Mouse (Mus musculus) embryonic facial prominence, embryonic 12.5 days (tissue): ENCODE data around the gene Dpep2nb. TPM values are rescaled to one million over a fixed set of nuclear protein-coding genes. Genes with fewer than 3 reads are reported as not detected.

Experiments used
- ATAC-seq: fragments of 200-750 bp; cut with Nextera tagmentation; 2 replicates; pipeline ENCODE4 v1.8.0; 2017; ENCODE audit not compliant: insufficient number of reproducible peaks, insufficient read depth, low FRiP score, low TSS enrichment
- H3K27ac ChIP-seq: fragments of 300-500 bp; sonication (generic); 2 replicates; pipeline ENCODE4 v1.5.1; 2016; ENCODE audit warnings: mild to moderate bottlenecking
- H3K27me3 ChIP-seq: fragments of 300-500 bp; sonication (generic); 2 replicates; pipeline ENCODE4 v1.6.1; 2016; ENCODE audit warnings: mild to moderate bottlenecking, moderate library complexity
- H3K36me3 ChIP-seq: fragments of 300-500 bp; sonication (generic); 2 replicates; pipeline ENCODE4 v1.6.1; 2016; ENCODE audit warnings: mild to moderate bottlenecking
- H3K4me1 ChIP-seq: fragments of 300-500 bp; sonication (generic); 2 replicates; pipeline ENCODE4 v1.6.1; 2016
- H3K4me2 ChIP-seq: fragments of 300-500 bp; sonication (generic); replicated peaks from 2 replicates; pipeline ENCODE4 v1.6.1; 2016; ENCODE audit warnings: mild to moderate bottlenecking, moderate library complexity
- H3K4me3 ChIP-seq: fragments of 300-500 bp; sonication (generic); 2 replicates; pipeline ENCODE4 v1.5.1; 2016; ENCODE audit warnings: mild to moderate bottlenecking
- H3K9ac ChIP-seq: fragments of 300-500 bp; sonication (generic); 2 replicates; pipeline ENCODE4 v1.6.1; 2016; ENCODE audit warnings: mild to moderate bottlenecking, moderate library complexity
- H3K9me3 ChIP-seq: fragments of 300-500 bp; sonication (generic); 2 replicates; pipeline ENCODE4 v1.6.1; 2016; ENCODE audit warnings: mild to moderate bottlenecking, moderate library complexity
- WGBS: fragments of 180-500 bp; shearing (Covaris S2); methylation state at CpG from one replicate; pipeline ENCODE4 v1.1.7; 2016; 5-methylcytosine and 5-hydroxymethylcytosine counted together
- polyA plus RNA-seq: library from polyadenylated mRNA; unstranded; fragments of >200 nt; fragmentation: Nextera tagmentation; extraction: Ambion mirVana; gene quantifications from 2 replicates; pipeline ENCODE4 v1.2.1, GENCODE M21; 2016

Dpep2nb gene
- polyA plus RNA-seq, 1 experiment from 2014 or later, result not detected

- no peak overlapping the region for H3K4me2 ChIP-seq
- no peak overlapping the region for H3K27ac ChIP-seq
- WGBS, result 66% methylated on average over 7 of the region's 7 CpGs
- H3K27me3 ChIP-seq, result no peaks in the 10 kb centered on the region
- no peak overlapping the region for H3K9ac ChIP-seq
- H3K4me1 ChIP-seq, result no peaks in the 10 kb centered on the region
- no peak for ATAC-seq
- H3K9me3 ChIP-seq, result no peaks in the 10 kb centered on the region
- no peak overlapping the region for H3K4me3 ChIP-seq
- no peaks in the 10 kb centered on the region for H3K36me3 ChIP-seq
These were observed 30.4 kb downstream of the Dpep2nb start for GRCm38 (mm10) chr8:105975363-105975762.

DNA sequence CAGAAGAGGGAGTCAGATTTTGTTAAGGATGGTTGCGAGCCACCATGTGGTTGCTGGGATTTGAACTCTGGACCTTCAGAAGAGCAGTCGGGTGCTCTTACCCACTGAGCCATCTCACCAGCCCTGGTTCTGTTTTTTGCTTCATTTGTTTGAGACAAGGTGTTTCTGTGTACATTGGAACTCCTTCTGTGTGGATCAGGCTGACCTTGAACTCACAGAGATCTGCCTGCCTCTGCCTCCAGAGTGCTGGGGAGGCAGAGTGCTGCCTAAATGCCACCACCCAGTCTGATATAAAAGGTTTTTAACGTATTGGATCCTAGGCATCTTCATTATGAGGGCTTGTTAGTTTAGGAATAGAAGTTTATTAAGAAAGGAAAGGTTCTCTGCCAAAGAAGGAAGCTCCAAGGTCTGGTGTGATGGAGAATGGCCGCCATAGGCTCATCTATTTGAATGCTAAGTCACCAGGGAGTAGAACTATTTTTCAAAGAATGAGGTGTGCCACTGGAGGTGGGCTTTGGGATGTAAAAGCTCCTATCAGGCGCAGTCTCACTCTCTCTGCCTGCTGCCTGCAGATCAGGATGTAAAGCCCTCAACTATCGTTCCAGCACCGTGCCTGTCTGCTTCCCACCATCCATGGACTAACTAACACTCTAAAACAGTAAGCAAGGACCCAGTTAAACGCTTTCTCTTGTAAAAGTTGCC, 34.6 kb downstream of the Dpep2nb start:
- H3K9ac ChIP-seq, result no peak overlapping the region
- ATAC-seq, result no peak
- no peaks in the 10 kb centered on the region for H3K27me3 ChIP-seq
- WGBS, result 75% methylated on average over 8 of the region's 8 CpGs
- 0 out of 2 replicates have a peak, but pooled peaks cover 4% of the 10 kb centered on the region for H3K4me1 ChIP-seq
- no peak overlapping the region for H3K4me2 ChIP-seq
- no peak overlapping the region for H3K4me3 ChIP-seq
- no peaks in the 10 kb centered on the region for H3K9me3 ChIP-seq
- H3K36me3 ChIP-seq, result no peaks in the 10 kb centered on the region
- H3K27ac ChIP-seq, result no peak overlapping the region

GRCm38 (mm10) chr8:105969367-105969766, 36.4 kb downstream of the Dpep2nb start:
- Histone ChIP-seq H3K27ac (no peak overlapping the region), H3K4me2 (no peak overlapping the region), H3K9ac (no peak overlapping the region), H3K36me3 (no peaks in the 10 kb centered on the region), H3K4me3 (no peak overlapping the region), H3K4me1 (peaks cover 13% of the 10 kb centered on the region), H3K27me3 (no peaks in the 10 kb centered on the region), H3K9me3 (no peaks in the 10 kb centered on the region)
- WGBS, result 72% methylated on average over 1 of the region's 1 CpGs
- ATAC-seq, result no peak

GRCm38 (mm10) chr8:105966692-105967311, 39.0 kb downstream of the Dpep2nb start:
- H3K27me3 ChIP-seq, result no peaks in the 10 kb centered on the region
- H3K36me3 ChIP-seq, result no peaks in the 10 kb centered on the region
- H3K9me3 ChIP-seq, result no peaks in the 10 kb centered on the region
- H3K4me1 ChIP-seq, result peaks cover 19% of the 10 kb centered on the region
- H3K9ac ChIP-seq, result no peak overlapping the region
- H3K4me2 ChIP-seq, result peak overlapping the region; percentile 70
- peak overlapping the region; percentile 2; the same call in 1 of the 2 replicates for H3K27ac ChIP-seq
- WGBS, result 5% methylated on average over 19 of the region's 19 CpGs
- H3K4me3 ChIP-seq, result peak overlapping the region; percentile 76; the same call in 1 of the 2 replicates
- no peak for ATAC-seq

DNA sequence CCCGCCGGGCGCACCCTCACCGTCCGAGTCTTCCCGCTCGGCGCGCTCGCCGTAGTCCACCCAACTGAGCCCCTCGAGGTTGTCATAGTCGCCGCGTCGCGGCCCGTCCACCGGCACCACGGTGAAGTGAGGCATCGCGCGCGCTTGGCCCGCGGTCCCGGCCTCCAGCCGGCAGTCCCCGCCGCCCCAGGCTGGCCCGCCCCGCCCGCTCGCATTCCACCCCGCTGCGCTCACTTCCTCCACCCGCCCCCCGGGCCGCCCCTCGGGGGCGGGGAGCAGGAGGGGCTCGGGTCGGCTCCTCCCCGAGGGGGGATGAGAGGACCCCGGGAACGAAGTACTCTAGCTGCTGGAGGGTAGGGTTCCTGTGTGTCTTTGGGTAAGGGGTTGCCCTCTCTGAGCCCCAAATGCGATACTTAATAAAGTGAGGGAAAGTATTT, 39.9 kb downstream of the Dpep2nb start, which contains the start of gene Slc12a4:
TSS of gene Slc12a4 (minus strand) at position 193 of the 437 bp plus-strand sequence.
- Histone ChIP-seq H3K4me3 (peak within 1 kb of the TSS; percentile 76), H3K9me3 (no peaks in the 10 kb centered on the region), H3K27ac (peak within 1 kb of the TSS; percentile 78), H3K9ac (peak within 1 kb of the TSS; percentile 81), H3K36me3 (no peaks in the 10 kb centered on the region), H3K4me1 (peaks cover 19% of the 10 kb centered on the region), H3K4me2 (peak within 1 kb of the TSS; percentile 70), H3K27me3 (no peaks in the 10 kb centered on the region)
- peak; percentile 48 for ATAC-seq
- WGBS, result 1% methylated on average over 47 of the region's 47 CpGs

DNA sequence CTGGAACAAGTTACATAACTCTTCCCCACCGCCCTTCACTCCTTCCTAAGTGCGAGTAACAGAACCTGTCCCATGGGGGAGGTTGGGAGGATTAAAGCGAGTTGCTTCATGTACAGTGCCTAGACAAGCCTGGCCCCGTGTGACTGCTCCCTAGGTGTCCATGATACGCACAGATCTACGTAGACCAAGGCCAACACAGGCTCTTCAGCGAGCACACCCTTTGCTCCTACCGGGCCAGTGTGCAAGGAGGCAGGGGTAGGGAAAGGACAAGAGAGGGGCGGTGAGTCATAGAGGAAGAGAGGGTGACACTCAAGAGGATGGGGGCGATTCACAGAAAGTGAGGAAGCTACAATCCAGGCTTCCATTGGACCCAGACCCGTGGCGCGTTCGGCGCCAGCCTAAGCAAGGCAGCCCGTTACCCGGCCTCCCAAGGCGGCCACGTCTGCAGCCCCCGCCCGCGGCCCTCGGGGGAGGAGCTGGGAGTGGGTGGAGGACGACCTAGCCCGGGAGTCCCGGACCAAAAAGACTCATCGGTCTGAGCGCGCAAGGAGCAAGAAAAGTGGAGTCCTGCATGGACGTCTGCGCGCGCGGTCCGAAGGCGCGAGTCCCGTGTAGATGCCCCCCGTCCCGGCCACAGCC, 40.4 kb downstream of the Dpep2nb start:
- peak; percentile 71 for ATAC-seq
- 1% methylated on average over 40 of the region's 40 CpGs for WGBS
- Histone ChIP-seq H3K27me3 (no peaks in the 10 kb centered on the region), H3K9ac (peak overlapping the region; percentile 81), H3K4me2 (peak overlapping the region; percentile 70), H3K4me1 (peaks cover 19% of the 10 kb centered on the region), H3K4me3 (peak overlapping the region; percentile 76), H3K36me3 (peaks cover 3% of the 10 kb centered on the region; the same call in 1 of the 2 replicates), H3K9me3 (no peaks in the 10 kb centered on the region), H3K27ac (peak overlapping the region; percentile 78)

DNA sequence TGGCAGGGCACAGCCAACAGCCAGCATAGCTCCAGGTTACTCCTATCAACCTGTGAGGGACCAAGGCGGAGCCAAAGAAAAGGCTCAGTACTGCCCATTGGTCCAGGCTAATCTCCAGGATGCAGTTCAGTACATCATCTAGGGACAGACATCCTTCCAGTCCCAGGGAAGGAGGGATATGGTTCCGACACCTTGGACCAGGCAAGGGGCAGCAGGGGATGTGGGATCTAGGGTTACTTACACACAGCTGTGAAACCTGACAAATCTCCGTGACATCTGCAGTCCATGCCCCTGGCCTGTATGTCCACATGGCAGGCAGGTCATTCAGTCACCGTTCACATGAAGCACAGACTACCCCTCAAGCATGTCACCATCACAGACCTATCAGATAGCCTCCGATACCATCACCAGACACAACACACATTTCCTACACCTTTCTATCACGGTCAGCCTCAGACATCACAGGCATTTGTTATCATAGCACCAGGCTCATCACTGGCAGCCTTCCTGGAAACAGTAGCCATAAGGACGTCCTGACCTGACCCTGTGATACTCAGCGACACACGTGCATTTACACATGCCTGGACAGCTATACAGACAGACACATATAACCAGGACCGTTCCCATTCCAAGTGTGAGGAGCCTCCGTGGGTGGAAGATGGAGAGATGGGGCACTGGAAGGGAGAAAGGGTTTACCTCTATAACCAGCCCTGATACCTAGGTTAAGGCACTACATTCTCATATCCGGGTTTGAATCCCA, 41.1 kb downstream of the Dpep2nb start:
- peak overlapping the region; percentile 70 for H3K4me2 ChIP-seq
- 55% methylated on average over 12 of the region's 12 CpGs for WGBS
- H3K27ac ChIP-seq, result peak overlapping the region; percentile 24; the same call in 1 of the 2 replicates
- H3K4me1 ChIP-seq, result peaks cover 19% of the 10 kb centered on the region
- H3K4me3 ChIP-seq, result peak overlapping the region; percentile 76
- H3K27me3 ChIP-seq, result no peaks in the 10 kb centered on the region
- peak overlapping the region; percentile 81 for H3K9ac ChIP-seq
- no peaks in the 10 kb centered on the region for H3K9me3 ChIP-seq
- ATAC-seq, result no peak
- peaks cover 10% of the 10 kb centered on the region; the same call in 1 of the 2 replicates for H3K36me3 ChIP-seq

- Histone ChIP-seq H3K27ac (no peak overlapping the region), H3K36me3 (peaks cover 26% of the 10 kb centered on the region), H3K4me1 (peaks cover 19% of the 10 kb centered on the region), H3K9me3 (no peaks in the 10 kb centered on the region), H3K4me2 (no peak overlapping the region), H3K4me3 (no peak overlapping the region), H3K27me3 (no peaks in the 10 kb centered on the region), H3K9ac (no peak overlapping the region)
- WGBS, result 83% methylated on average over 10 of the region's 10 CpGs
- ATAC-seq, result no peak
These were observed 44.2 kb downstream of the Dpep2nb start for GRCm38 (mm10) chr8:105961536-105961935.

DNA sequence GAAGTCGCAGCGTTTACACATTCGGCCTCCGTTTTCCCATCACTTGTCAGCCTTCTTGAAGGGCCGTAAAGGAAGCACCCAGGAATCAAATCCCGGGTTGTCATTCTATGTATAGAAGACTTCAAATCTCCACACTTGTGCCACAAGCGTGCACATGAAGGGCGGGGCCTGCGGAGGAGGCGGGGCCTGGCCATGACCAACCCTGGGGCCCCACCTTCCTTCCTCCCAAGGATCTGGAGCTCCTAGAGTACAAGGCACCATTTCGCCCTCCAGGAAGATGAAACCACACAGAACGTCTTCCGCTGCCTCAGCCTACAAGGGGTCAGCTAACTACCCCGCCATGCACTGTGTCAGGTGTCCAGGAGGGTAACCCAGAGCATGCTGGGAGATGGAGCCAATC, 44.7 kb downstream of the Dpep2nb start:
- WGBS, result 76% methylated on average over 14 of the region's 14 CpGs

GRCm38 (mm10) chr8:105959350-105959749, 46.4 kb downstream of the Dpep2nb start:
- H3K27ac ChIP-seq, result no peak overlapping the region
- no peak overlapping the region for H3K4me2 ChIP-seq
- H3K9me3 ChIP-seq, result no peaks in the 10 kb centered on the region
- no peaks in the 10 kb centered on the region for H3K27me3 ChIP-seq
- H3K4me1 ChIP-seq, result peaks cover 6% of the 10 kb centered on the region
- H3K4me3 ChIP-seq, result no peak overlapping the region
- no peak for ATAC-seq
- no peak overlapping the region for H3K9ac ChIP-seq
- peaks cover 38% of the 10 kb centered on the region for H3K36me3 ChIP-seq
- 86% methylated on average over 7 of the region's 7 CpGs for WGBS

More for the DNA sequence above, 44.7 kb downstream of the Dpep2nb start:
- Histone ChIP-seq H3K9ac (no peak overlapping the region), H3K4me3 (no peak overlapping the region), H3K27me3 (no peaks in the 10 kb centered on the region), H3K27ac (no peak overlapping the region), H3K9me3 (no peaks in the 10 kb centered on the region), H3K4me2 (no peak overlapping the region), H3K36me3 (peaks cover 28% of the 10 kb centered on the region), H3K4me1 (peaks cover 15% of the 10 kb centered on the region)
- no peak for ATAC-seq

- ATAC-seq, result no peak
- Histone ChIP-seq H3K27ac (no peak overlapping the region), H3K36me3 (peaks cover 53% of the 10 kb centered on the region), H3K27me3 (no peaks in the 10 kb centered on the region), H3K4me2 (no peak overlapping the region), H3K9ac (no peak overlapping the region), H3K9me3 (no peaks in the 10 kb centered on the region), H3K4me3 (no peak overlapping the region), H3K4me1 (no peaks in the 10 kb centered on the region; the same call in 1 of the 2 replicates)
- WGBS, result 66% methylated on average over 3 of the region's 4 CpGs
These were observed 48.0 kb downstream of the Dpep2nb start for GRCm38 (mm10) chr8:105957813-105958212.
